Mouse (Mus musculus): ENCODE data around the gene Csnk1g1.

DNA sequence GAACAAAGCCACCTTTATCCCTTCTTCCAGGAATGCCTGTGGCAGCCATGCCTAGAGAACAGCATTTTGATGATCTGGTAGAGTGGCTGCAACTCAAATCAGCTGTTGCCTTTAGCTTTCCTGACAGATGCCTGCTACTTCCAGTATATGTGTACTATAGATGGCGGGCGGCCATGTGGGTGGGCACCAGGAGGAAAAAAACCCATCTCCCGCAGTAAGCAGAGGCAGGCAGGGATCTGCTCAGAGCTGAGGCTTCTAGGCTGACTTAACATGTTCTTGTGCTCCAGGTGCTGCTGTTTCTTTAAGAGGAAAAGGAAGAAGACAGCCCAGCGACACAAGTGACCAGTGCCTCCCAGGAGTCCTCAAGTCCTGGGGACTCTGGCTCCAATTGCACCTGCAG, 130.6 kb downstream of the Csnk1g1 start:
- no peak for TF ChIP-seq MYOG (IDR thresholded peaks at IDR 0.05; ENCODE audit: control insufficient read depth in 1 of 3, insufficient read depth in 1 of 3, insufficient read length in 2 of 3, low read depth in 2 of 3)
- TF ChIP-seq CEBPB (IDR thresholded peaks at IDR 0.05; ENCODE audit: insufficient read depth, poor library complexity, severe bottlenecking) = no peak
- no peak for TF ChIP-seq MAX (IDR thresholded peaks at IDR 0.05; ENCODE audit: low read depth)
- no peak for TF ChIP-seq POLR2A (IDR thresholded peaks at IDR 0.05; ENCODE audit: insufficient read length, low read depth)
- TF ChIP-seq TCF3 (IDR thresholded peaks at IDR 0.05; ENCODE audit: insufficient read length, low read depth) = no peak
- TF ChIP-seq MYOD1 (IDR thresholded peaks at IDR 0.05; ENCODE audit: control insufficient read depth in 1 of 3, insufficient read length in 2 of 3, low read depth in 2 of 3) = no peak
- no peak for TF ChIP-seq USF1 (IDR thresholded peaks at IDR 0.05; ENCODE audit: low read depth)
- TF ChIP-seq POLR2AphosphoS2 (IDR thresholded peaks at IDR 0.05; ENCODE audit: insufficient read length, low read depth) = no peak
- TF ChIP-seq TCF12 (IDR thresholded peaks at IDR 0.05; ENCODE audit: insufficient read depth, poor library complexity, severe bottlenecking) = no peak

Data from myocyte (in vitro differentiated cells).